In the genomic region with DNA sequence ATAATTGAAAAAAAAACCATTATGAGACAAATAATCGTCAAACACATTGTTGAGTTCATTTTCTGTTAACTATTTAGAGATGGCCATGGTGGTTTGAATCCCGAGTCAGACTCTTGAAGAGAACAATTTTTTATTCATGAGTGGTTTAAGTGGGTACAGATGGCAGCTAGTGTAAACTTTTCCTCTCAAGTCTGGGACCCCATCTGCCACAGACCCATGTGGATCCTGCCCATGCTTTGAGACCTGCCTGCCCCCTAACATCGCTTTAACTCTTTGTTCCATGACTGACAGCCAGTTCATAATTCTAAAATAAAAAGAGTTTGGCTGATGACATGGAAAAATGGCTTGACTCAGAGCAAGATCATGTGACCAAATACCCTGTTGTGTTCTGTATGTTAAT, we compare ENCODE assay signal across 24 mouse cellular contexts.
"Had no signal": no experiment of that assay in that cellular context is flagged by ENCODE, and none has a peak within 500 bp of the region (broad histone marks: within the 10 kb centered on the region; RNA-seq: fewer than 3 reads in every experiment).

No protein-coding gene starts in this region.

- H3K27me3 ChIP-seq: limb, embryonic 13.5 days; liver, embryonic 12.5 days; liver, embryonic 15.5 days; lung, embryonic 15.5 days; megakaryocyte, embryonic 14.5 days; neural tube, embryonic 12.5 days; neural tube, embryonic 15.5 days had no signal

- H3K27ac ChIP-seq: limb, embryonic 10.5 days; limb, embryonic 13.5 days; liver, embryonic 12.5 days; liver, embryonic 15.5 days; lung, embryonic 15.5 days; midbrain, embryonic 10.5 days; neural tube, embryonic 12.5 days; neural tube, embryonic 15.5 days; stomach, postnatal 0 days had no signal

- H3K9me3 ChIP-seq: limb, embryonic 10.5 days; limb, embryonic 13.5 days; liver, embryonic 12.5 days; liver, embryonic 15.5 days; lung, embryonic 15.5 days; megakaryocyte, embryonic 14.5 days; midbrain, embryonic 10.5 days; neural tube, embryonic 12.5 days; neural tube, embryonic 15.5 days had no signal

- H3K36me3 ChIP-seq: limb, embryonic 10.5 days; limb, embryonic 13.5 days; liver, embryonic 12.5 days; liver, embryonic 15.5 days; lung, embryonic 15.5 days; midbrain, embryonic 10.5 days; neural tube, embryonic 12.5 days; neural tube, embryonic 15.5 days had no signal

- ATAC-seq: liver, embryonic 12.5 days had no signal

- H3K4me2 ChIP-seq: limb, embryonic 13.5 days; liver, embryonic 12.5 days; liver, embryonic 15.5 days; lung, embryonic 15.5 days; neural tube, embryonic 12.5 days; neural tube, embryonic 15.5 days had no signal

- H3K9ac ChIP-seq: limb, embryonic 13.5 days; liver, embryonic 12.5 days; liver, embryonic 15.5 days; lung, embryonic 15.5 days; neural tube, embryonic 12.5 days; neural tube, embryonic 15.5 days had no signal

- H3K4me3 ChIP-seq: limb, embryonic 10.5 days; limb, embryonic 13.5 days; liver, embryonic 12.5 days; liver, embryonic 15.5 days; lung, embryonic 15.5 days; megakaryocyte, embryonic 14.5 days; midbrain, embryonic 10.5 days; neural tube, embryonic 12.5 days; neural tube, embryonic 15.5 days had no signal

- H3K4me1 ChIP-seq: limb, embryonic 10.5 days; limb, embryonic 13.5 days; liver, embryonic 12.5 days; liver, embryonic 15.5 days; lung, embryonic 15.5 days; midbrain, embryonic 10.5 days; neural tube, embryonic 12.5 days; neural tube, embryonic 15.5 days had no signal

- DNase-seq: kidney, adult 9 months; kidney, postnatal 14 days; kidney, postnatal 4 days; liver; lung, adult 18-20 months; lung, postnatal 10 days; lung, postnatal 36 days; midbrain, embryonic 14.5 days; right cerebral cortex, adult 18-20 months; right cerebral cortex, postnatal 14 days; right cerebral cortex, postnatal 4 days; thymus, adult 2 months; thymus, postnatal 14 days; thymus, postnatal 4 days had no signal
